29 mouse cellular contexts compared by ENCODE assay signal in genomic region chr13:31017545-31017944, GRCm38 (mm10). TPM values are rescaled to one million over a fixed set of nuclear protein-coding genes. Genes with fewer than 3 reads are reported as not detected.
DNase-seq lines count a peak whose midpoint lies in the region; ATAC-seq and TF ChIP-seq lines count a peak whose summit lies in the region.
"Had no signal": no experiment of that assay in that cellular context is flagged by ENCODE, and none has a peak within 500 bp of the region (broad histone marks: within the 10 kb centered on the region; RNA-seq: fewer than 3 reads in every experiment).

No protein-coding gene starts in this region.

- 0 out of 2 replicates have a peak, but pooled peaks have one; percentile 25 for ATAC-seq in lung, postnatal 0 days
- peak; percentile 97 for ATAC-seq in granulocyte monocyte progenitor cell, adult 5-6 weeks (replicated peaks; ENCODE audit: poor library complexity, severe bottlenecking)
- ATAC-seq in megakaryocyte progenitor cell, adult 5-6 weeks (replicated peaks; ENCODE audit: poor library complexity): peak; percentile 80
- no peak for ATAC-seq in hindbrain, postnatal 0 days
- ATAC-seq in kidney, embryonic 15.5 days (replicated peaks; ENCODE audit: low FRiP score): no peak
- ATAC-seq: activated CD4-positive, CD25-positive, alpha-beta regulatory T cell, adult 4 months; CD4-positive, CD25-positive, alpha-beta regulatory T cell, adult 4 months; forebrain, embryonic 13.5 days; forebrain, embryonic 15.5 days; Patski had no signal

- no peaks in the 10 kb centered on the region for H3K4me1 ChIP-seq in lung, postnatal 0 days (ENCODE audit: insufficient read depth, low read depth, low read length)
- H3K4me1 ChIP-seq in hindbrain, postnatal 0 days (ENCODE audit: insufficient read depth, low read length): no peaks in the 10 kb centered on the region
- H3K4me1 ChIP-seq in kidney, embryonic 15.5 days: no peaks in the 10 kb centered on the region
- H3K4me1 ChIP-seq: forebrain, embryonic 13.5 days; forebrain, embryonic 15.5 days had no signal

- no peaks in the 10 kb centered on the region for H3K36me3 ChIP-seq in lung, postnatal 0 days (ENCODE audit: insufficient read depth, low read length)
- no peaks in the 10 kb centered on the region for H3K36me3 ChIP-seq in hindbrain, postnatal 0 days (ENCODE audit: insufficient read depth, low read length)
- no peaks in the 10 kb centered on the region for H3K36me3 ChIP-seq in kidney, embryonic 15.5 days
- H3K36me3 ChIP-seq: embryonic facial prominence, embryonic 10.5 days; embryonic facial prominence, embryonic 12.5 days; forebrain, embryonic 15.5 days; G1E had no signal

- no peaks in the 10 kb centered on the region for H3K9me3 ChIP-seq in lung, postnatal 0 days (ENCODE audit: low read length)
- no peaks in the 10 kb centered on the region for H3K9me3 ChIP-seq in hindbrain, postnatal 0 days (ENCODE audit: low read length)
- H3K9me3 ChIP-seq in kidney, embryonic 15.5 days (replicated peaks): no peaks in the 10 kb centered on the region
- H3K9me3 ChIP-seq: embryonic facial prominence, embryonic 10.5 days; embryonic facial prominence, embryonic 12.5 days; forebrain, embryonic 13.5 days; forebrain, embryonic 15.5 days; G1E had no signal

- no peak for TF ChIP-seq CTCF in lung, postnatal 0 days (IDR thresholded peaks at IDR 0.05)
- no peak for TF ChIP-seq CTCF in hindbrain, postnatal 0 days (IDR thresholded peaks at IDR 0.05; ENCODE audit: low read depth)

- H3K9ac ChIP-seq in lung, postnatal 0 days (replicated peaks; ENCODE audit: low read depth): no peak overlapping the region
- H3K9ac ChIP-seq in hindbrain, postnatal 0 days (replicated peaks; ENCODE audit: low read length): no peak overlapping the region
- H3K9ac ChIP-seq in kidney, embryonic 15.5 days: no peak overlapping the region
- H3K9ac ChIP-seq: embryonic facial prominence, embryonic 12.5 days; forebrain, embryonic 13.5 days; forebrain, embryonic 15.5 days had no signal

- no peak overlapping the region for H3K4me3 ChIP-seq in lung, postnatal 0 days (ENCODE audit: low read depth, low read length)
- no peak overlapping the region for H3K4me3 ChIP-seq in hindbrain, postnatal 0 days (ENCODE audit: low read length)
- no peak overlapping the region for H3K4me3 ChIP-seq in kidney, embryonic 15.5 days (replicated peaks)
- H3K4me3 ChIP-seq: embryonic facial prominence, embryonic 10.5 days; embryonic facial prominence, embryonic 12.5 days; forebrain, embryonic 13.5 days; forebrain, embryonic 15.5 days had no signal

- TF ChIP-seq EP300 in lung, postnatal 0 days (IDR thresholded peaks at IDR 0.05): no peak

- 85% methylated on average over 3 of the region's 3 CpGs for WGBS in lung, postnatal 0 days
- 99% methylated on average over 3 of the region's 3 CpGs for WGBS in hindbrain, postnatal 0 days
- WGBS in kidney, embryonic 15.5 days: 88% methylated on average over 3 of the region's 3 CpGs

- peak; percentile 19 for DNase-seq in lung, postnatal 0 days (ENCODE audit: low spot score)
- no peak for DNase-seq in lung, postnatal 14 days
- DNase-seq in frontal cortex, postnatal 10 days (ENCODE audit: low spot score in 2 of 2): no peak
- no peak for DNase-seq in hindbrain, postnatal 0 days (ENCODE audit: low spot score)
- DNase-seq: adrenal gland, adult 8-10 months; adrenal gland, postnatal 14 days; adrenal gland, postnatal 36 days; B cell, adult 2 months; cerebellum, adult 11 months; cerebellum, adult 18-20 months; cerebellum, adult 8-10 months; cerebellum, adult 9-11 months; cerebellum, postnatal 14 days; cerebellum, postnatal 36 days had no signal

- H3K4me2 ChIP-seq in lung, postnatal 0 days (replicated peaks; ENCODE audit: low read depth, low read length): no peak overlapping the region
- H3K4me2 ChIP-seq in hindbrain, postnatal 0 days (ENCODE audit: low read depth, low read length): no peak overlapping the region
- no peak overlapping the region for H3K4me2 ChIP-seq in kidney, embryonic 15.5 days
- H3K4me2 ChIP-seq: embryonic facial prominence, embryonic 12.5 days; forebrain, embryonic 13.5 days; forebrain, embryonic 15.5 days had no signal

- H3K27me3 ChIP-seq in lung, postnatal 0 days (replicated peaks; ENCODE audit: insufficient read depth, low read length): no peaks in the 10 kb centered on the region
- no peaks in the 10 kb centered on the region for H3K27me3 ChIP-seq in hindbrain, postnatal 0 days (ENCODE audit: insufficient read depth, low read length)
- no peaks in the 10 kb centered on the region for H3K27me3 ChIP-seq in kidney, embryonic 15.5 days
- H3K27me3 ChIP-seq: CH12.LX; embryonic facial prominence, embryonic 12.5 days; forebrain, embryonic 13.5 days; forebrain, embryonic 15.5 days had no signal

- no peak overlapping the region for H3K27ac ChIP-seq in lung, postnatal 0 days (ENCODE audit: low read length)
- no peak overlapping the region for H3K27ac ChIP-seq in hindbrain, postnatal 0 days
- no peak overlapping the region for H3K27ac ChIP-seq in kidney, embryonic 15.5 days
- H3K27ac ChIP-seq: embryonic facial prominence, embryonic 10.5 days; embryonic facial prominence, embryonic 12.5 days; forebrain, embryonic 13.5 days; forebrain, embryonic 15.5 days had no signal

RNA-seq across cellular contexts. Expression of gene Gm5447, which starts 43.5 kb away (rescaled TPM):
- 0.06 and 0.30 TPM in 2 replicates for polyA plus RNA-seq in lung, postnatal 0 days (2015; fragmentation: Nextera tagmentation; extraction: Ambion mirVana)
- not detected in 2 replicates for total RNA-seq in granulocyte monocyte progenitor cell, adult 5-6 weeks (2014; fragmentation: Nextera tagmentation)
- not detected in 2 replicates for total RNA-seq in granulocyte monocyte progenitor cell, adult 5-6 weeks (2017)
- 0.22 TPM in 1 of 2 replicates, not detected in the other for total RNA-seq in megakaryocyte progenitor cell, adult 5-6 weeks (2015)
- not detected in 2 replicates for total RNA-seq in megakaryocyte progenitor cell, adult 5-6 weeks (2017)
- 0.72 TPM in 1 of 2 replicates, not detected in the other for total RNA-seq in hindbrain, postnatal 0 days (2014; rRNA removed)
- 0.13 TPM in 1 of 2 replicates, not detected in the other for polyA plus RNA-seq in hindbrain, postnatal 0 days (2015; fragmentation: Nextera tagmentation; extraction: Ambion mirVana)
- 0.24 TPM in 1 of 2 replicates, not detected in the other for polyA plus RNA-seq in kidney, embryonic 15.5 days (2015; fragmentation: Nextera tagmentation; extraction: Ambion mirVana)
- total RNA-seq: adrenal gland, adult 18-20 months; adrenal gland, postnatal 14 days; adrenal gland, postnatal 36 days; CH12.LX had no signal
- polyA plus RNA-seq: CD4-positive, CD25-positive, alpha-beta regulatory T cell, adult 4 months; cortical plate, adult 2 months; forebrain, embryonic 11.5 days; G1E had no signal

RNA-seq across cellular contexts. Expression of gene Exoc2, which starts 43.7 kb away (rescaled TPM):
- polyA plus RNA-seq in lung, postnatal 0 days (2015; fragmentation: Nextera tagmentation; extraction: Ambion mirVana): 17.1 and 21.3 TPM in 2 replicates
- 39.9 and 44.1 TPM in 2 replicates for total RNA-seq in granulocyte monocyte progenitor cell, adult 5-6 weeks (2014; fragmentation: Nextera tagmentation)
- total RNA-seq in granulocyte monocyte progenitor cell, adult 5-6 weeks (2017): 35.2 and 45.1 TPM in 2 replicates
- 43.8 and 47.6 TPM in 2 replicates for total RNA-seq in megakaryocyte progenitor cell, adult 5-6 weeks (2015)
- 32.5 and 50.5 TPM in 2 replicates for total RNA-seq in megakaryocyte progenitor cell, adult 5-6 weeks (2017)
- total RNA-seq in hindbrain, postnatal 0 days (2014; rRNA removed): 41.7 and 49.4 TPM in 2 replicates
- polyA plus RNA-seq in hindbrain, postnatal 0 days (2015; fragmentation: Nextera tagmentation; extraction: Ambion mirVana): 35.5 and 36.5 TPM in 2 replicates
- polyA plus RNA-seq in kidney, embryonic 15.5 days (2015; fragmentation: Nextera tagmentation; extraction: Ambion mirVana): 28.0 and 29.9 TPM in 2 replicates

Comparison
In these comparisons a context has a peak if more than half of its experiments do, and no peak if none do; other contexts are left out.
1. ATAC-seq: peak in lung, postnatal 0 days (single experiment), granulocyte monocyte progenitor cell, adult 5-6 weeks (single experiment) and megakaryocyte progenitor cell, adult 5-6 weeks (single experiment); none in hindbrain, postnatal 0 days (single experiment) and kidney, embryonic 15.5 days (single experiment).